Mouse (Mus musculus): ENCODE measurements around the gene March4. TPM values are rescaled to one million over a fixed set of nuclear protein-coding genes. Genes with fewer than 3 reads are reported as not detected.

Gene March4
- polyA plus RNA-seq, 1 experiment from 2014 or later: 0.08 TPM

DNA sequence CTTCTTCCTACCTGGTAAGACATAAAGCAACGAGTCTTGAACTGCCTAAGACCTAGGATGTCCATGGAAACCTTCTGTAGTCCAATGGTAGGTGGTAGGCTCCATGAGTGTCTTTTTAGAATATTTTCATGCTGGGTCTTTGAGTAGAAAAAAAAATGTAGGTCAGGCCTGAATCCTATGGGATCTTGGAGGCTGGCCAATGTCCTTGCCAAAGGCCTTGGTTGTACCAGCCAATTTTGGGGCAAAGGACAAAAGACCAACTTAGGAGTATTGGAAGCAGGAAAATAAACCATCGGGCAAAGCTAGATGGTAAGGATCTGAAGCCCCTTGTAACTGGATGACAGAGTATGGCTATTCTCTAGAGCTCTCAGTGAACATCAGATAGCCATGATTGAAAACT, 83.9 kb downstream of the March4 start:
- ATAC-seq (ENCODE audit: low FRiP score, low TSS enrichment) (no peak), DNase-seq (ENCODE audit: low spot score) (no peak)
- TF ChIP-seq EP300 (optimal IDR thresholded peaks at IDR 0.05) (no peak), CTCF (IDR thresholded peaks at IDR 0.05; ENCODE audit: low read depth) (no peak)
- H3K9ac ChIP-seq (ENCODE audit: low read length): no peak overlapping the region
- no peaks in the 10 kb centered on the region for H3K36me3 ChIP-seq (ENCODE audit: control insufficient read depth, insufficient read depth, low read length)
- H3K4me3 ChIP-seq (ENCODE audit: low read depth, low read length): no peak overlapping the region
- H3K4me2 ChIP-seq (replicated peaks; ENCODE audit: low read depth): no peak overlapping the region
- no peaks in the 10 kb centered on the region for H3K9me3 ChIP-seq (ENCODE audit: control insufficient read depth, low read length)
- no peaks in the 10 kb centered on the region for H3K27me3 ChIP-seq (ENCODE audit: control insufficient read depth, insufficient read depth, low read length)
- 86% methylated on average over 2 of the region's 2 CpGs for WGBS
- no peak overlapping the region for H3K27ac ChIP-seq (replicated peaks)
- H3K4me1 ChIP-seq (replicated peaks; ENCODE audit: control insufficient read depth, insufficient read depth): no peaks in the 10 kb centered on the region

DNA sequence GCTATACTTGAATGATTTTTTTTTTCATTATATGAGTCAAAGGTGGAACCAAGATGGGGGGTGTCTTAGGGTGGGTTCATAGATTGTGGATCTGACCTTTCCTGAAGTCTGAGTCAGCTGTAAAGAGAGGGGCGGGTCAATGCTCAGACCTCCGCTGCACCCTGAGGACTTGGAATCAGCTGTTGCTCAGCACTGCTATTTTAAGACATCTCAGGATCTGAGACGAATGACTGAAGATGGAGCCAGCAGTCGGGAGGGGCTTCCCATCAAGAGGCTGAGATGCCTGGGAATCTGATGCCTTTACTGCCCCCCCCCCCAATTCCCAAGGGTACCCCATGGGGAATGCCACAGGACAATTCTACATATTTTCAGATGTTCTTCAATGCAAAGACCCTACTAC, 85.9 kb downstream of the March4 start:
- Histone ChIP-seq H3K27ac (replicated peaks) (no peak overlapping the region), H3K9ac (ENCODE audit: low read length) (no peak overlapping the region), H3K4me1 (replicated peaks; ENCODE audit: control insufficient read depth, insufficient read depth) (no peaks in the 10 kb centered on the region), H3K27me3 (ENCODE audit: control insufficient read depth, insufficient read depth, low read length) (no peaks in the 10 kb centered on the region), H3K4me3 (ENCODE audit: low read depth, low read length) (no peak overlapping the region), H3K36me3 (ENCODE audit: control insufficient read depth, insufficient read depth, low read length) (no peaks in the 10 kb centered on the region), H3K4me2 (replicated peaks; ENCODE audit: low read depth) (no peak overlapping the region), H3K9me3 (ENCODE audit: control insufficient read depth, low read length) (no peaks in the 10 kb centered on the region)
- TF ChIP-seq EP300 (optimal IDR thresholded peaks at IDR 0.05): no peak
- 50% methylated on average over 4 of the region's 4 CpGs for WGBS
- DNase-seq (ENCODE audit: low spot score) (no peak), ATAC-seq (ENCODE audit: low FRiP score, low TSS enrichment) (no peak)

DNA sequence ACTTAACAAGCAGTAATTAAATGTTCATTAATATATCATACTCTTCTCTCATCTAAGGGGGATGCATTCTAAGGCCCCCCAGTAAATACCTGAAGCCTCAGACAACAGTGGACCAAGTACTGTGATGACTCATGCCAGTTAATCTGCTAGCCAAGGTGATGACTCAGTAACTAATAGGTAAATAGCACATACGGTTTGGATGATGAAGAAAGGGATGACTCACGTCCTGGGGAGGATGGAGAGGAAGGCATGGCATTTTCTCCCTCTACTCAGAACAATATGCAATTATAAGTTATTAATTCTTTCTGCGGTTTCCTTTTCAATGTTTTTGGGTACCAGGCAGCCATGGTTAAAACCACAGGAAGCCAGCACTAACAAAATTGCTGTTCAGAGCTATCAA, 87.0 kb downstream of the March4 start:
- Histone ChIP-seq H3K9me3 (ENCODE audit: control insufficient read depth, low read length) (no peaks in the 10 kb centered on the region), H3K4me3 (ENCODE audit: low read depth, low read length) (no peak overlapping the region), H3K36me3 (ENCODE audit: control insufficient read depth, insufficient read depth, low read length) (no peaks in the 10 kb centered on the region), H3K4me1 (replicated peaks; ENCODE audit: control insufficient read depth, insufficient read depth) (no peaks in the 10 kb centered on the region), H3K27ac (replicated peaks) (no peak overlapping the region), H3K27me3 (ENCODE audit: control insufficient read depth, insufficient read depth, low read length) (no peaks in the 10 kb centered on the region), H3K9ac (ENCODE audit: low read length) (no peak overlapping the region), H3K4me2 (replicated peaks; ENCODE audit: low read depth) (no peak overlapping the region)
- DNase-seq (ENCODE audit: low spot score): no peak
- peak; percentile 87 for ATAC-seq (ENCODE audit: low FRiP score, low TSS enrichment)
- TF ChIP-seq CTCF (IDR thresholded peaks at IDR 0.05; ENCODE audit: low read depth): no peak
- no peak for TF ChIP-seq EP300 (optimal IDR thresholded peaks at IDR 0.05)
- WGBS: 53% methylated on average over 3 of the region's 3 CpGs

DNA sequence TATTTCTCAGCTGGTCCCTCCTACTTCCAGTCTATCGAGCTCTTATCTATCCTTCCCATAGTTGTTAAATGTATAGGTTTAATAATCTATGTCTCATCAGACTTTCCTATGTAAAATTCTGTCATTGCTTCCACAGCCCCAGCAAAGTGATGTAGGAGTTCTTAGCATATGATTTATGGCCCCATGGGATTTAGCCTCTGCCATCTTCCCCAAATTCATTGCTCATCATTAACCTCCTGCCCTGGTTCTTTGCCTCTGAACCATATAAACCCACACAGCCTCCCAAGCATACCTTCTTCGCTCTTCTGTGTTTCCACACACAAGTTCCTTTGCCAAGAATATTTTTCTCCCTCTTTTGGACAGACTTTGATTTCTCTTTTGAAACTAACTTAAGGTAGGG, 94.0 kb downstream of the March4 start:
- Histone ChIP-seq H3K36me3 (ENCODE audit: control insufficient read depth, insufficient read depth, low read length) (no peaks in the 10 kb centered on the region), H3K27me3 (ENCODE audit: control insufficient read depth, insufficient read depth, low read length) (no peaks in the 10 kb centered on the region), H3K27ac (replicated peaks) (no peak overlapping the region), H3K9me3 (ENCODE audit: control insufficient read depth, low read length) (no peaks in the 10 kb centered on the region), H3K4me2 (replicated peaks; ENCODE audit: low read depth) (no peak overlapping the region), H3K4me1 (replicated peaks; ENCODE audit: control insufficient read depth, insufficient read depth) (no peaks in the 10 kb centered on the region), H3K4me3 (ENCODE audit: low read depth, low read length) (no peak overlapping the region), H3K9ac (ENCODE audit: low read length) (no peak overlapping the region)
- WGBS: 80% methylated on average over 2 of the region's 2 CpGs
- ATAC-seq (ENCODE audit: low FRiP score, low TSS enrichment) (no peak), DNase-seq (ENCODE audit: low spot score) (no peak)
- TF ChIP-seq CTCF (IDR thresholded peaks at IDR 0.05; ENCODE audit: low read depth) (no peak), EP300 (optimal IDR thresholded peaks at IDR 0.05) (no peak)

DNA sequence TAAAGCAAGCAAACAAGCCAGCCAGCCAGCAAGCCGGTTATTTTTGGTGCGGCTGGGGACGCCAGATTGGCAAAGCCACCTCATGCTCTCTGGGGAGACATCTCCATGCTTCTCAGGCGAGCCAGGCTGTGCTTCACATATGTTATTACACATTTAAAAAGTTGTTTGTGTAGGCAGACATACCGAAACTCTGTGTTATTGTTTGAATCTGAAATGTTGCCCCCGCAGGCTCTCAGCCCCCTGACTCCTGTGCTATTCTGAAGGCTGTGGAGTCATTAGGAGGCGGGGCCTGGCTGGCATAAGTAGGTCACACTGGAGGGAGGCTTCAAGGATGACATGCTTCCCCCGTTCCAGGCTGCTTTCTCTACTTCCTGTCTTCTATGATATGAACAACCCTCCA, 97.6 kb downstream of the March4 start:
- Histone ChIP-seq H3K27ac (replicated peaks) (no peak overlapping the region), H3K4me2 (replicated peaks; ENCODE audit: low read depth) (no peak overlapping the region), H3K9me3 (ENCODE audit: control insufficient read depth, low read length) (no peaks in the 10 kb centered on the region), H3K27me3 (ENCODE audit: control insufficient read depth, insufficient read depth, low read length) (no peaks in the 10 kb centered on the region), H3K9ac (ENCODE audit: low read length) (no peak overlapping the region), H3K36me3 (ENCODE audit: control insufficient read depth, insufficient read depth, low read length) (no peaks in the 10 kb centered on the region), H3K4me3 (ENCODE audit: low read depth, low read length) (no peak overlapping the region), H3K4me1 (replicated peaks; ENCODE audit: control insufficient read depth, insufficient read depth) (no peaks in the 10 kb centered on the region)
- DNase-seq (ENCODE audit: low spot score): no peak
- no peak for ATAC-seq (ENCODE audit: low FRiP score, low TSS enrichment)
- 67% methylated on average over 8 of the region's 8 CpGs for WGBS
- TF ChIP-seq EP300 (optimal IDR thresholded peaks at IDR 0.05) (no peak), CTCF (IDR thresholded peaks at IDR 0.05; ENCODE audit: low read depth) (no peak)

DNA sequence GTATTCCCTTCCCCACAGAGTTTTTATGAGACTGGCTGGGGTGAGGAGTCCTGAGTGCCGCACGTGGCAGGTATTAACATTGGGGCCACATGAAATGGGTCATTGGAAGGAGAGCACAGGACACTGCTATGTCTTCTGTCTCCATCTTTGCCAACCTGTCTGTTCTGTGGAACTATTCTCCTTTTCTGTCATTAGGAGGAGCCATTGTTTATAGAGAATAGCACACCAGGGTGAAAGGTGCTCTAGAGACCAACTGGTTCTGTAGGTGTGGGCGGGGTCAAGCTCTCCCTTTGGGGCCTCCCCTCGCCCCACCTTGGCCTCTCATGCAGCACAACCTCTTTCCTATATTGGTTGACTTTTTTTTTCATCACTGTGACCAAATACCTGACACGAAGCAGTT, 99.8 kb downstream of the March4 start:
- no peak for DNase-seq (ENCODE audit: low spot score)
- Histone ChIP-seq H3K36me3 (ENCODE audit: control insufficient read depth, insufficient read depth, low read length) (no peaks in the 10 kb centered on the region), H3K4me2 (replicated peaks; ENCODE audit: low read depth) (no peak overlapping the region), H3K27me3 (ENCODE audit: control insufficient read depth, insufficient read depth, low read length) (no peaks in the 10 kb centered on the region), H3K9ac (ENCODE audit: low read length) (no peak overlapping the region), H3K4me1 (replicated peaks; ENCODE audit: control insufficient read depth, insufficient read depth) (no peaks in the 10 kb centered on the region), H3K4me3 (ENCODE audit: low read depth, low read length) (no peak overlapping the region), H3K27ac (replicated peaks) (no peak overlapping the region), H3K9me3 (ENCODE audit: control insufficient read depth, low read length) (no peaks in the 10 kb centered on the region)
- ATAC-seq (ENCODE audit: low FRiP score, low TSS enrichment): no peak
- 75% methylated on average over 5 of the region's 5 CpGs for WGBS
- TF ChIP-seq CTCF (IDR thresholded peaks at IDR 0.05; ENCODE audit: low read depth) (no peak), EP300 (optimal IDR thresholded peaks at IDR 0.05) (no peak)
